In genomic region chr17:56810245-56810644, GRCm38 (mm10) we compare ENCODE assay signal across 7 mouse cellular contexts. TPM values are rescaled to one million over a fixed set of nuclear protein-coding genes. Genes with fewer than 3 reads are reported as not detected.
DNase-seq lines count a peak whose midpoint lies in the region; TF ChIP-seq lines count a peak whose summit lies in the region.

No protein-coding gene starts in this region.

- DNase-seq in adrenal gland, postnatal 36 days: peak; percentile 98
- DNase-seq in embryonic facial prominence, embryonic 10.5 days (ENCODE audit: low spot score): peak; percentile 75
- peak; percentile 94 to 95 for DNase-seq in heart, adult 18-20 months
- peak; percentile 87 for DNase-seq in kidney, adult 2 months
- peak; percentile 63 to 74 for DNase-seq in left cerebral cortex, postnatal 25 days (ENCODE audit: low spot score in 2 of 2)
- peak; percentile 81 for DNase-seq in mesoderm, embryonic 11.5 days (ENCODE audit: low read depth, low spot score)
- peak; percentile 86 for DNase-seq in right cerebral cortex, postnatal 4 days

- H3K27ac ChIP-seq in embryonic facial prominence, embryonic 10.5 days (replicated peaks): peak overlapping the region; percentile 57; the same call in 1 of the 2 replicates
- H3K27ac ChIP-seq in kidney, adult 2 months (ENCODE audit: insufficient read depth, low read depth, low read length): peak overlapping the region; percentile 10; the same call in 1 of the 2 replicates

- H3K36me3 ChIP-seq in embryonic facial prominence, embryonic 10.5 days (replicated peaks): no peaks in the 10 kb centered on the region
- no peaks in the 10 kb centered on the region for H3K36me3 ChIP-seq in kidney, adult 2 months (ENCODE audit: control insufficient read depth, insufficient read depth, low read length)

- H3K9me3 ChIP-seq in embryonic facial prominence, embryonic 10.5 days: no peaks in the 10 kb centered on the region

- H3K4me1 ChIP-seq in embryonic facial prominence, embryonic 10.5 days: peaks cover 33% of the 10 kb centered on the region
- 0 out of 2 replicates have a peak, but pooled peaks cover 7% of the 10 kb centered on the region for H3K4me1 ChIP-seq in kidney, adult 2 months (ENCODE audit: control insufficient read depth, insufficient read depth, low read length)

- peaks cover 37% of the 10 kb centered on the region for H3K27me3 ChIP-seq in embryonic facial prominence, embryonic 10.5 days (replicated peaks; ENCODE audit: low read depth, poor library complexity, severe bottlenecking)
- H3K27me3 ChIP-seq in kidney, adult 2 months (replicated peaks; ENCODE audit: control insufficient read depth, insufficient read depth, low read length): no peaks in the 10 kb centered on the region

- intact Hi-C loops in left cerebral cortex, postnatal 25 days (cut with DNase I): no loop called here

- no peak for TF ChIP-seq CTCF in kidney, adult 2 months (conservative IDR thresholded peaks at IDR 0.05; ENCODE audit: insufficient read depth, insufficient read length, low read depth, low read length)

- H3K4me3 ChIP-seq in embryonic facial prominence, embryonic 10.5 days: no peak overlapping the region
- H3K4me3 ChIP-seq in kidney, adult 2 months (ENCODE audit: insufficient read depth, low read depth, low read length): no peak overlapping the region

- WGBS in embryonic facial prominence, embryonic 10.5 days: 12% methylated on average over 3 of the region's 3 CpGs
- WGBS in kidney, adult 2 months: 5% methylated on average over 3 of the region's 3 CpGs

- no peak for TF ChIP-seq POLR2A in kidney, adult 2 months (IDR thresholded peaks at IDR 0.05; ENCODE audit: low read depth, low read length)

RNA-seq across cellular contexts. Expression of gene Rfx2, which starts 20.6 kb away (rescaled TPM):
- 1 to 10 TPM; 4.4 to 5.3 TPM for total RNA-seq in adrenal gland, postnatal 36 days (2021)
- polyA plus RNA-seq in embryonic facial prominence, embryonic 10.5 days (2016; fragmentation: Nextera tagmentation; extraction: Ambion mirVana): 4.0 and 5.3 TPM in 2 replicates
- total RNA-seq in heart, adult 18-20 months (2021): 1 to 10 TPM; 2.5 to 3.1 TPM
- polyA plus RNA-seq in kidney, adult 2 months (2012; rRNA removed): 4.8 and 6.2 TPM in 2 replicates
- 1 to 10 TPM; 2.1 to 3.9 TPM for total RNA-seq in left cerebral cortex, postnatal 25 days (2021)

RNA-seq across cellular contexts. Expression of gene Prr22, which starts 40.2 kb away (rescaled TPM):
- under 1 TPM; 0.26 to 0.60 TPM for total RNA-seq in adrenal gland, postnatal 36 days (2021)
- polyA plus RNA-seq in embryonic facial prominence, embryonic 10.5 days (2016; fragmentation: Nextera tagmentation; extraction: Ambion mirVana): 1.7 and 1.8 TPM in 2 replicates
- under 1 TPM in 1 of 2 experiments, not detected in 1; 0.32 TPM for total RNA-seq in heart, adult 18-20 months (2021)
- polyA plus RNA-seq in kidney, adult 2 months (2012; rRNA removed): 1.9 and 2.3 TPM in 2 replicates
- total RNA-seq in left cerebral cortex, postnatal 25 days (2021): 1 to 10 TPM; 1.1 to 1.2 TPM

RNA-seq across cellular contexts. Expression of gene Dus3l, which starts 45.7 kb away (rescaled TPM):
- total RNA-seq in adrenal gland, postnatal 36 days (2021): 10 to 100 TPM; 31.5 to 32.5 TPM
- 45.0 and 45.6 TPM in 2 replicates for polyA plus RNA-seq in embryonic facial prominence, embryonic 10.5 days (2016; fragmentation: Nextera tagmentation; extraction: Ambion mirVana)
- 10 to 100 TPM; 15.3 to 16.1 TPM for total RNA-seq in heart, adult 18-20 months (2021)
- polyA plus RNA-seq in kidney, adult 2 months (2012; rRNA removed): 43.6 and 55.2 TPM in 2 replicates
- 10 to 100 TPM; 64.1 to 64.6 TPM for total RNA-seq in left cerebral cortex, postnatal 25 days (2021)

RNA-seq across cellular contexts. Expression of gene Nrtn, which starts 52.9 kb away (rescaled TPM):
- 1 to 10 TPM; 3.8 to 5.4 TPM for total RNA-seq in adrenal gland, postnatal 36 days (2021)
- polyA plus RNA-seq in embryonic facial prominence, embryonic 10.5 days (2016; fragmentation: Nextera tagmentation; extraction: Ambion mirVana): 4.5 and 4.7 TPM in 2 replicates
- total RNA-seq in heart, adult 18-20 months (2021): 10 to 100 TPM; 25.1 to 32.1 TPM
- 19.2 and 27.1 TPM in 2 replicates for polyA plus RNA-seq in kidney, adult 2 months (2012; rRNA removed)
- total RNA-seq in left cerebral cortex, postnatal 25 days (2021): 1 to 10 TPM; 3.8 to 4.1 TPM
